Mouse (Mus musculus) CD8-positive naive resting alpha-beta T cell, adult 2 months (primary cell): ENCODE data around the gene C330007P06Rik.
A peak's percentile ranks its signal among the peaks of the same experiment; 100 is the strongest.
"Not testable (repeated sequence)": the region's sequence is repeated elsewhere in the genome, so short reads cannot be mapped to it uniquely, and the experiment has no call there.

Experiments
- DNase-seq, 2 experiments: peaks; one replicate each; pipeline ENCODE4 v3.0.0; 2022; ENCODE audit warnings: low read depth in 2 of 2, low spot score in 2 of 2

C330007P06Rik gene

GRCm38 (mm10) chrX:36803189-36803588, 70.7 kb downstream of the C330007P06Rik start:
- no peak for DNase-seq

- DNase-seq = no peak
Observed at GRCm38 (mm10) chrX:36799131-36799879, 74.6 kb downstream of the C330007P06Rik start.

DNA sequence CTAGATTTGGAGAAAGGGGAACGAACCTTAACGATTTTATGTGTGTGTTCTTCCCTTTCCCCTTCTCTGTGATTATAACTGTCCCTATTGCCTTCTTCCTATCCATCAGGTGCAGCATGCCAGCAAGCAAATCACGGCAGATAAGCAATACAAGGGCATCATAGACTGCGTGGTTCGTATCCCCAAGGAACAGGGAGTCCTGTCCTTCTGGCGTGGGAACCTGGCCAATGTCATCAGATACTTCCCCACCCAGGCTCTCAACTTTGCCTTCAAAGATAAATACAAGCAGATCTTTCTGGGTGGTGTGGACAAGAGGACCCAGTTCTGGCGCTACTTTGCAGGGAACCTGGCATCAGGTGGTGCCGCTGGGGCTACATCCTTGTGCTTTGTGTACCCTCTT, 77.2 kb downstream of the C330007P06Rik start:
- not testable (repeated sequence) for DNase-seq

- DNase-seq = peak; percentile 67 to 68
Observed at GRCm38 (mm10) chrX:36796163-36796581, 77.7 kb downstream of the C330007P06Rik start.

DNA sequence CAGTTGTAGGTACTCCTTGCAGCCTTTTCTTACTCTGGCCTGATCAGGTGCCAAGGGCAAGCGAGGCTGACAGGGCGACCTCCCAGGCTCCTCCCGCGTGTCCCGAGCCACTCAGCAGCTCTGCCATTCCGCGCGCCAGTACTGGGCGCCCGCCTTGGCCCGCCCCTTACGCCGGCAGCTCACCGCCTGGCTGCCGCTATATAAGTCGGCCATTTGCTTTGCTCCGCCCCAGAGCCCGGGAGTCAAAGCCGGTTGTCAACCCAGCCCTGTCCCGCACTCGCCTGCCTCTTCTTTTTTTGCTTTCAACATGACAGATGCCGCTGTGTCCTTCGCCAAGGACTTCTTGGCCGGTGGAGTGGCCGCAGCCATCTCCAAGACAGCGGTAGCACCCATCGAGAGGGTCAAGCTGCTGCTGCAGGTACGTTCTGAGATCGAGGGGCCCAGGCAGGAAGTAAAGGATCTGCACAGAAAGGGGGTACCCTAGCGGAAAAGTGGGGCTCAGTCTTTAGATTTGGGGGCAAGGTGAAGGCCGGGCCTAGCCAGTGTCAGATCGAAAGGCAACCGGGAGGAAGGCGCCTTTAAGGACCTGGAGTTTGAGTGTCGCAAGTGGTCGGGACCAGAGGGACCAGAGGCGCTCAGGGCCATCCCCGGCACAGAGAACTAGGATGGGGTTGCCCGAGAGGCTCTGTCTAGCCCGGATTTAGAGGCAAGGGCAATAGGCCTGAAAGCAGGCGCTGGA, 78.3 kb downstream of the C330007P06Rik start, which contains the start of gene Slc25a5:
Gene Slc25a5, plus strand, starts transcription at position 228 of the 739 bp plus-strand sequence.
- DNase-seq = peak; percentile 78 to 82

GRCm38 (mm10) chrX:36794571-36794970, 79.3 kb downstream of the C330007P06Rik start:
- no peak for DNase-seq

GRCm38 (mm10) chrX:36789360-36789759, 84.6 kb downstream of the C330007P06Rik start:
- DNase-seq = no peak

- no peak for DNase-seq
Observed at GRCm38 (mm10) chrX:36777694-36778093, 96.2 kb downstream of the C330007P06Rik start.

GRCm38 (mm10) chrX:36775520-36775919, 98.4 kb downstream of the C330007P06Rik start:
- DNase-seq = no peak
